Mouse (Mus musculus): ENCODE data around the gene Vmn2r99. TPM values are rescaled to one million over a fixed set of nuclear protein-coding genes. Genes with fewer than 3 reads are reported as not detected.

Gene Vmn2r99
- not detected in 2 replicates for polyA plus RNA-seq (2015; fragmentation: Nextera tagmentation; extraction: Ambion mirVana)

DNA sequence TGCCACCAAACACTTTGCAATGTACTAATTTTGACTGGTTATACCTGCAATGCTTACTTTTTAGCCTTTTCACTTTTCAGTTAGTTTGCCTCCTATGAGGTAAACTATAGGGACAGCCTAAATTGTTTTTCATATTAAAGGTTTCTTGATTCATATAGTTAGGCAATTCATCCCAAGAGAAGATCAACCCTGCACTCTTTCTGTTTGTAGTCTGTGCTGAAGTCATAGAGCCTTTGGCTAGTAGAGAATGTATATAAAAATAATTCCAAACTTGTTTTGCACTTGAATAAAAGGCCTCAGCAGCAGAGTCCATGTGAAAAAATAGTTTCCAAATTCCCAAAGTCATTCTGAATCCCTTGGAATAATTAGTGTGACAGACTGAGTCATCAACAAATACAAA, at the start of gene Vmn2r99:
Vmn2r99 (plus strand) TSS at position 301 of the 400 bp plus-strand sequence.
- Histone ChIP-seq H3K4me1 (no peaks in the 10 kb centered on the region), H3K4me3 (replicated peaks) (no peak within 1 kb of the TSS), H3K4me2 (no peak within 1 kb of the TSS), H3K36me3 (no peaks in the 10 kb centered on the region), H3K9ac (no peak within 1 kb of the TSS), H3K27ac (no peak within 1 kb of the TSS), H3K9me3 (no peaks in the 10 kb centered on the region), H3K27me3 (replicated peaks) (no peaks in the 10 kb centered on the region)
- ATAC-seq (ENCODE audit: insufficient read depth, low FRiP score, low read depth): no peak

- Histone ChIP-seq H3K4me1 (no peaks in the 10 kb centered on the region), H3K27me3 (replicated peaks) (no peaks in the 10 kb centered on the region), H3K36me3 (no peaks in the 10 kb centered on the region), H3K4me3 (replicated peaks) (no peak overlapping the region), H3K9me3 (no peaks in the 10 kb centered on the region), H3K27ac (no peak overlapping the region), H3K9ac (no peak overlapping the region), H3K4me2 (no peak overlapping the region)
- 93% methylated on average over 3 of the region's 3 CpGs for WGBS
- no peak for ATAC-seq (ENCODE audit: insufficient read depth, low FRiP score, low read depth)
Measured at GRCm38 (mm10) chr17:19437623-19438022, 75.9 kb downstream of the Vmn2r99 start.

- no peak for ATAC-seq (ENCODE audit: insufficient read depth, low FRiP score, low read depth)
- 94% methylated on average over 1 of the region's 1 CpGs for WGBS
Measured at GRCm38 (mm10) chr17:19444932-19445331, 83.2 kb downstream of the Vmn2r99 start.

More at GRCm38 (mm10) chr17:19444932-19445331, 83.2 kb downstream of the Vmn2r99 start:
- H3K9ac ChIP-seq: no peak overlapping the region
- no peaks in the 10 kb centered on the region for H3K27me3 ChIP-seq (replicated peaks)
- H3K36me3 ChIP-seq: no peaks in the 10 kb centered on the region
- H3K9me3 ChIP-seq: no peaks in the 10 kb centered on the region
- H3K27ac ChIP-seq: no peak overlapping the region
- H3K4me3 ChIP-seq (replicated peaks): no peak overlapping the region
- no peaks in the 10 kb centered on the region for H3K4me1 ChIP-seq
- no peak overlapping the region for H3K4me2 ChIP-seq

Other genes with a start within 250 kb of the Vmn2r99 start
- gene Vmn2r100, start 142.8 kb downstream of the Vmn2r99 start, polyA plus RNA-seq (2015; fragmentation: Nextera tagmentation; extraction: Ambion mirVana): not detected in 2 replicates
- not detected in 2 replicates for gene Vmn2r101, start 215.3 kb downstream of the Vmn2r99 start, polyA plus RNA-seq (2015; fragmentation: Nextera tagmentation; extraction: Ambion mirVana)